Mouse (Mus musculus) intestine, embryonic 15.5 days (tissue): ENCODE data around the gene Gm12355. TPM values are rescaled to one million over a fixed set of nuclear protein-coding genes. Genes with fewer than 3 reads are reported as not detected.
"Not testable (repeated sequence)": the region's sequence is repeated elsewhere in the genome, so short reads cannot be mapped to it uniquely, and the experiment has no call there.

Experiments
- ATAC-seq: fragments of 200-750 bp; cut with Nextera tagmentation; 2 replicates; pipeline ENCODE4 v1.8.0; 2017; ENCODE audit warnings: moderate TSS enrichment, moderate library complexity
- H3K27ac ChIP-seq: fragments of 300-500 bp; sonication (generic); 2 replicates; pipeline ENCODE4 v1.5.1; 2015; ENCODE audit warnings: mild to moderate bottlenecking, inconsistent platforms
- H3K27me3 ChIP-seq: fragments of 300-500 bp; sonication (generic); replicated peaks from 2 replicates; pipeline ENCODE4 v1.6.1; 2015; ENCODE audit warnings: inconsistent platforms
- H3K36me3 ChIP-seq: fragments of 300-500 bp; sonication (generic); 2 replicates; pipeline ENCODE4 v1.6.1; 2015; ENCODE audit warnings: inconsistent platforms
- H3K4me1 ChIP-seq: fragments of 300-500 bp; sonication (generic); replicated peaks from 2 replicates; pipeline ENCODE4 v1.6.1; 2015; ENCODE audit warnings: inconsistent platforms
- H3K4me2 ChIP-seq: fragments of 300-500 bp; sonication (generic); replicated peaks from 2 replicates; pipeline ENCODE4 v1.6.1; 2015; ENCODE audit warnings: mild to moderate bottlenecking, inconsistent platforms
- H3K4me3 ChIP-seq: fragments of 300-500 bp; sonication (generic); replicated peaks from 2 replicates; pipeline ENCODE4 v1.5.1; 2015; ENCODE audit warnings: inconsistent platforms
- H3K9ac ChIP-seq: fragments of 300-500 bp; sonication (generic); 2 replicates; pipeline ENCODE4 v1.6.1; 2015; ENCODE audit warnings: inconsistent platforms
- H3K9me3 ChIP-seq: fragments of 300-500 bp; sonication (generic); 2 replicates; pipeline ENCODE4 v1.6.1; 2016; ENCODE audit warnings: inconsistent platforms
- WGBS: fragments of 180-500 bp; shearing (Covaris S2); methylation state at CpG from one replicate; pipeline ENCODE4 v1.1.7; 2015; 5-methylcytosine and 5-hydroxymethylcytosine counted together
- polyA plus RNA-seq: library from polyadenylated mRNA; unstranded; fragments of >200 nt; fragmentation: Nextera tagmentation; extraction: Ambion mirVana; gene quantifications from 2 replicates; pipeline ENCODE4 v1.2.1, GENCODE M21; 2015

Gene Gm12355
- polyA plus RNA-seq, 1 experiment from 2014 or later = 0.99 TPM

DNA sequence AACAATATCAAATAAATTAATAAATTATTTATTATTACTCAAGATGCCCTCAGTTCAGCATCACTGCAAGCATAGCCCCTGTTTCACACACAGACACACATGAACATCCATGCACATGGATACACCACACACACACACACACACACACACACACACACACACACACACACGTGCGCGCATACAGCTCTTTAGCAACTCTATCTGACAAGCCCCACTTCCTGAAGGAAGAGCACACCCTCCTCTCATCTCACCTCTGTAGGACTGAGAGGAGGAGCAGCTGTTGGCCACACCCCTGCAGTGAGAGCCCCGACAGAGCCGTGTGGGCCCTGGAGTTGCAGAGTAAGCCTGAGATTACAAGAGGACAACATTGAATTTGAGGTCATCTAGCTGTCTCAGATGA is 14.6 kb upstream of the Gm12355 start:
- Histone ChIP-seq H3K4me2 (no peak overlapping the region), H3K36me3 (no peaks in the 10 kb centered on the region), H3K4me1 (no peaks in the 10 kb centered on the region), H3K9me3 (no peaks in the 10 kb centered on the region), H3K4me3 (no peak overlapping the region), H3K27ac (no peak overlapping the region), H3K27me3 (no peaks in the 10 kb centered on the region), H3K9ac (no peak overlapping the region)
- ATAC-seq = no peak
- 56% methylated on average over 5 of the region's 5 CpGs for WGBS

- no peaks in the 10 kb centered on the region for H3K9me3 ChIP-seq
- no peak for ATAC-seq
- H3K4me3 ChIP-seq = no peak overlapping the region
- no peak overlapping the region for H3K9ac ChIP-seq
- no peak overlapping the region for H3K27ac ChIP-seq
- 67% methylated on average over 1 of the region's 1 CpGs for WGBS
- no peaks in the 10 kb centered on the region for H3K27me3 ChIP-seq
- H3K4me2 ChIP-seq = no peak overlapping the region
- H3K4me1 ChIP-seq = no peaks in the 10 kb centered on the region
- H3K36me3 ChIP-seq = no peaks in the 10 kb centered on the region
These were observed 12.0 kb upstream of the Gm12355 start for GRCm38 (mm10) chr11:98637501-98637900.

DNA sequence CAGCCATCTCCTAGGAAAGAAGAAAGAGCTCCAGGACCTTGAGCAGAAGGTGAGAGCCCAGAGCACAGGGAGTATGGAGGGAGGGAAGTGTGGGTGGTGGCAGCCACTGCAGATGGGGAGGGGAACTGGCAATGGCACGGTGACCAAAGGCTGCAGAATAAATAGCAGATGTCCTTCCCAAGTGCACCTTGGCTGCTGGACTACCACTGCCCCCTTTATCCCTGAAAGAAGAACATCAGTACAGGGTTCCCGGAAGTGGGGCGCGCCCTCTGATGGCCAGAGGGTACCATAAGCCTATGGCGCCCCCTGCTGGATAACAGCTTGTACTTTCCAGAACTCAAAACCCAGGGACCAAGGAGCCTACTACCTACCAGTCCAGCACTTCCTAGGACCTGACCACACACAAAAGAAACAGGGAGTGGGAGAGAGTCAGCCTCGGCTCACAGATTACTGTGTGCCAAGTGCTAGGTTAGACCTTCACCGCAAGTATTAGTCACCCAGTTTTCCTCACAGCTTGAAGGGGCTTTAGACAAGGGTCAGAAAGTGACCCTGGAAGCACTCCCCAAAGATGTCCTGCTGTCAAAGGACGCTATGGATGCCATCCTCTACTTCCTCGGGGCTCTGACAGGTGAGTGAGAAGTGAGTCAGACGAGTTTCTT is 10.0 kb upstream of the Gm12355 start:
- H3K27ac ChIP-seq, H3K9me3 ChIP-seq, H3K27me3 ChIP-seq, H3K9ac ChIP-seq, H3K4me3 ChIP-seq, H3K4me2 ChIP-seq, ATAC-seq, H3K36me3 ChIP-seq, H3K4me1 ChIP-seq: not testable (repeated sequence)
- WGBS = 36% methylated on average over 10 of the region's 10 CpGs

DNA sequence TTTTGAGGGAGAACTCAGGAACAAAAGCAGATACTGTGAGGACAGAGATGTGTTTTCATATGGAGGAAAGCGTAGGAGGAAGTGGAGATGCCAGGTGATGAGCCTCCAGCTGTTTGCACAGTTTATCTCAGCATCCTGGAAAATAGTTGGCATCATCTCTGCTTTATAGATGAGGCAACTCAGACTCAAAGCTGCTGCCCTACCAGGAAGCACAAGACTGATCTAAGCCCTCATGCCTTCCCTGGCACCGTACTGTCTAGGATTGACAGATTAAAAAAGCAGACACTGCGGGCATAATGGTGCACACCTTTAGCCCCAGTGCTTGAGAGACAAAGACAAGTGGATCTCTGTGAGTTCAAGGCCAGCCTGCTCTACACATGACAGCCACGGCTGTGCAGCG is 5.2 kb upstream of the Gm12355 start:
- 82% methylated on average over 5 of the region's 5 CpGs for WGBS
- Histone ChIP-seq H3K27ac (no peak overlapping the region), H3K4me3 (no peak overlapping the region), H3K9ac (no peak overlapping the region), H3K36me3 (no peaks in the 10 kb centered on the region), H3K4me2 (no peak overlapping the region), H3K4me1 (no peaks in the 10 kb centered on the region), H3K9me3 (no peaks in the 10 kb centered on the region), H3K27me3 (no peaks in the 10 kb centered on the region)
- no peak for ATAC-seq

- WGBS = 95% methylated on average over 3 of the region's 3 CpGs
- no peak overlapping the region for H3K9ac ChIP-seq
- no peaks in the 10 kb centered on the region for H3K27me3 ChIP-seq
- H3K36me3 ChIP-seq = no peaks in the 10 kb centered on the region
- ATAC-seq = no peak
- no peak overlapping the region for H3K4me3 ChIP-seq
- H3K4me1 ChIP-seq = no peaks in the 10 kb centered on the region
- no peak overlapping the region for H3K4me2 ChIP-seq
- H3K27ac ChIP-seq = no peak overlapping the region
- H3K9me3 ChIP-seq = no peaks in the 10 kb centered on the region
These were observed 3.2 kb upstream of the Gm12355 start for GRCm38 (mm10) chr11:98628706-98629105.

DNA sequence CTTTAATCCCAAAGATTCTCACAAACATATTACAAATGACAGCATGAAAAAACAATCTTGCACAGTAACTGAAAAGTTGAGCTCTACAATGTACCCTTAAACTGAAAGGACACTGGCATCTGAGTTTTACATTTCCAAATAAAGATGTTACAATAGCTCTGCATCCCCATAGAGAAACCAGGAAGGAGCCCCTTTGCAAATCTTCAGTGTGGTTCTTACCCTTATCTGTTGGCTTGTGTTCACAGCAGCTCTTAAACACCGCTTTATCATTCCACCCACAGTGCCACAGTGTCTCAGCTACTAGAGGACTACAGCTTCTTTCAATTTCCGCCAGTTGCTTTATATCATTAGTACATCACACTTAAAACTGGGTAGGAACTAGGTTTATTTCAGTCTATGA is 1.1 kb downstream of the Gm12355 start:
- not testable (repeated sequence) for H3K4me1 ChIP-seq, H3K9ac ChIP-seq, H3K36me3 ChIP-seq, H3K4me2 ChIP-seq, H3K4me3 ChIP-seq, H3K27me3 ChIP-seq, ATAC-seq, H3K9me3 ChIP-seq, H3K27ac ChIP-seq
- 91% methylated on average over 2 of the region's 2 CpGs for WGBS

DNA sequence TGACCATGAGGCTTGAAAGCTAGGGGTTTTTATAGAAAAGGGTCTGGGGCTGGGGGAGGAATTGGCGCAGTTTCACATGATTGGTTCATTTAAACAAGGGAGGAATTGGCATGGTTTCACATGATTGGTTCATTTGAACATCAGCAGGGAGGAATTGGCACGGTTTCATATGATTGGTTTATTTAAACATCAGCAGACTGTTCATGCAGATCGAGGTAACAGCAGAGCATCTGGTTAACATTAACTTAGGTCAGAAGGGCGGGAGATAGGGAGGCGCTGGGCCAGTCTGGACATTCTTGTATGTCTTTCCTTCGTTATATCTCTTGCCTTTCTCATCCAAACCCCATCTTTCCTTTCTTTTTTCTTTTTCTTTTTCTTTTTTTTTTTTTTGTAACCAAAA is 1.5 kb downstream of the Gm12355 start:
- not testable (repeated sequence) for H3K27ac ChIP-seq, H3K4me2 ChIP-seq, H3K4me3 ChIP-seq, H3K9ac ChIP-seq, ATAC-seq, H3K27me3 ChIP-seq, H3K36me3 ChIP-seq, H3K4me1 ChIP-seq, H3K9me3 ChIP-seq
- 75% methylated on average over 6 of the region's 6 CpGs for WGBS

DNA sequence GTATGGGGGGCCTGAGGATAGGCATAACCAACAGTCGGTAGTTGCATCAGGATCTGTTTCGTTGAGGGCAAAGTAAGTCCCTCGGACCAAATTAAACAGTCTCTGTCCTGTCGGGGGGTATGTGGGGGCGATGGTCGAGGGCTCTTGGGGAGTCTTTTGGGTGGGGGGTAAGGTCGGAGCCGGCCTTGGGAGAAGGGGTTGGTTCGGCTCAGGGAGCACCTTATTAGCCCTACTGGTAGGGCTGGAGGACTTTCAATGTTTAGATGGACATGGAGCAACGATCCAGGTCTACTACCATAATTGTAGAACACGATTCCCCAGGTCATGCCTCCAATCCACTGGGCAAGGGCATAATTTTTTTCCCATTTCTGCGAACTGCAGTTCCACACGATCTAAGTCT is 4.7 kb downstream of the Gm12355 start:
- no peak for ATAC-seq
- no peaks in the 10 kb centered on the region for H3K9me3 ChIP-seq
- no peaks in the 10 kb centered on the region for H3K4me1 ChIP-seq
- H3K36me3 ChIP-seq = no peaks in the 10 kb centered on the region
- WGBS = 92% methylated on average over 13 of the region's 13 CpGs
- no peak overlapping the region for H3K4me2 ChIP-seq
- H3K9ac ChIP-seq = no peak overlapping the region
- H3K27ac ChIP-seq = no peak overlapping the region
- H3K4me3 ChIP-seq = no peak overlapping the region
- H3K27me3 ChIP-seq = no peaks in the 10 kb centered on the region

DNA sequence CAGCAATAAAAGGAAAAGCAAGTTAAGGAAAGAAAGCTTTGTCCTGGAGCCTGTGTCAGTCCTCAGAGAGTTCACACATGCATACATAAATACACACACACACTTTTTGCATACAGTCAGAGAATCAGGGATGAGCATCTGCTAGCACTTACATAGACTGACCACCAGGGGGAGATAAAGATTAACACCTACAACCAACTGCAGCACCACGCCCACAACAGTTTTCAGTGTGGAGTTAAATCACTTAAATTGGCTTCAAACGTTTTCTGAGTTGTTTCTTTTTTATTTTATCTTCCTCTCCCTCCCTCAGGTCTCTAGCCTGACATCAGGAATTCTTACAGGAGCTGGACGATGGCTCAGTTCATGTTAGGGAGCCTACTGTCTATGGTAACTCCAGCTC is 18.7 kb downstream of the Gm12355 start:
- H3K36me3 ChIP-seq = no peaks in the 10 kb centered on the region
- no peak overlapping the region for H3K4me2 ChIP-seq
- no peaks in the 10 kb centered on the region for H3K27me3 ChIP-seq
- no peak overlapping the region for H3K4me3 ChIP-seq
- H3K27ac ChIP-seq = no peak overlapping the region
- peaks cover 7% of the 10 kb centered on the region; the same call in 1 of the 2 replicates for H3K4me1 ChIP-seq
- no peaks in the 10 kb centered on the region for H3K9me3 ChIP-seq
- ATAC-seq = 0 out of 2 replicates have a peak, but pooled peaks have one; percentile 47
- no peak overlapping the region for H3K9ac ChIP-seq
- 8% methylated on average over 3 of the region's 3 CpGs for WGBS

DNA sequence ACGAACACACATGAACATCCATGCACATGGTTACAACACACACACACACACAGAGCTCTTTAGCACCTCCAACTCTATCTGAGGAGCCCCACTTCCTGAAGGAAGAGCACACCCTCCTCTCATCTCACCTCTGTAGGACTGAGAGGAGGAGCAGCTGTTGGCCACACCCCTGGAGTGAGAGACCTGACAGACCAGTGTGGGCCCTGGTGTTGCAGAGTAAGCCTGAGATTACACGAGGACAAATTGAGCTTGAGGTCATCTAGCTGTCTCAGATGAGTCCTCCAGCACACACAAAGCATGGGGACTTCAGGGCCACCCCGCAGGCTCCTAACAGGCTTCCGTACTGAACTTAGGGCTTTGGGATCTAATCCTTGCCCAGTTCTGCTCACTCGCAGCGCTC is 20.6 kb downstream of the Gm12355 start:
- not testable (repeated sequence) for H3K27ac ChIP-seq, H3K27me3 ChIP-seq, H3K9me3 ChIP-seq, ATAC-seq, H3K9ac ChIP-seq, H3K4me3 ChIP-seq, H3K4me2 ChIP-seq, H3K36me3 ChIP-seq
- H3K4me1 ChIP-seq = peaks cover 11% of the 10 kb centered on the region; the same call in 1 of the 2 replicates
- 67% methylated on average over 6 of the region's 6 CpGs for WGBS

- H3K4me3 ChIP-seq = no peak overlapping the region
- WGBS = 86% methylated on average over 2 of the region's 2 CpGs
- no peaks in the 10 kb centered on the region for H3K36me3 ChIP-seq
- H3K27ac ChIP-seq = no peak overlapping the region
- no peaks in the 10 kb centered on the region for H3K9me3 ChIP-seq
- peaks cover 6% of the 10 kb centered on the region; the same call in 1 of the 2 replicates for H3K27me3 ChIP-seq
- peaks cover 11% of the 10 kb centered on the region; the same call in 1 of the 2 replicates for H3K4me1 ChIP-seq
- ATAC-seq = no peak
- no peak overlapping the region for H3K4me2 ChIP-seq
- no peak overlapping the region for H3K9ac ChIP-seq
These were observed 21.5 kb downstream of the Gm12355 start for GRCm38 (mm10) chr11:98603953-98604352.

DNA sequence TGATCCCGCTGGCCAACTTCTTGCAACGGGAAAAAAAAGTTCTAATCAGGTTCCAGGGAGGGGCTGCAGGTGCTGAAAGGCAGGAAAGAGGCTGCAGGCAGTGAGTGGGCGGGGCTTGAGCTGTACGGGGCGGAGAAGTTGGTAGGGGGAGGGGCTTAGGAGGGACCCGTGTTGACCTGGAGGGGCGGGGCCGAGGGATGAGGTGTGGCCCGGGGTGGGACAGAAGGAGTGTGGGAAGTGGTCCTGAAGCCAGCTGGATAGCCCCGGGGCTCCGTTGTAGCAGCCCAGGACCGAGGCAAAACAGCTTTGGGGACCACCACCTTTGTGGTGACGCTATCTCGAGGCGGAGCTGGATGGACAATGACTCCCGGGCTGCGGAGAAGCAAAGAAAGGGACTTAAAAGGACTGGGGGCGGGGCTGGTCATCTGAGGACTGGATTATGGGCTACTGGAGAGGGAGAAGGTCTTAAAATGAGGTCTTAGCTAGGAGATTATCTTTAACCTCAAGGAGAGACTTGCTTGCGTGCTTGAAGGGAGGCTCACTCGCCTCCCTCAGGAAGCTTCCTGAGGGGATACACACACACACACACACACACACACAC is 23.3 kb downstream of the Gm12355 start:
- H3K9ac ChIP-seq = 0 out of 2 replicates have a peak overlapping the region, but pooled peaks have one; percentile 6
- 2% methylated on average over 20 of the region's 20 CpGs for WGBS
- no peaks in the 10 kb centered on the region for H3K36me3 ChIP-seq

GRCm38 (mm10) chr11:98599291-98599690 is 26.2 kb downstream of the Gm12355 start:
- peaks cover 12% of the 10 kb centered on the region for H3K27me3 ChIP-seq
- no peak overlapping the region for H3K9ac ChIP-seq
- WGBS = 35% methylated on average over 18 of the region's 18 CpGs
- ATAC-seq = no peak
- H3K36me3 ChIP-seq = no peaks in the 10 kb centered on the region
- H3K4me3 ChIP-seq = no peak overlapping the region
- no peaks in the 10 kb centered on the region for H3K9me3 ChIP-seq
- no peak overlapping the region for H3K27ac ChIP-seq
- H3K4me1 ChIP-seq = peaks cover 11% of the 10 kb centered on the region; the same call in 1 of the 2 replicates
- no peak overlapping the region for H3K4me2 ChIP-seq

More for the DNA sequence above, 23.3 kb downstream of the Gm12355 start:
- Histone ChIP-seq H3K4me3 (peak overlapping the region; percentile 40), H3K9me3 (no peaks in the 10 kb centered on the region), H3K27ac (no peak overlapping the region), H3K4me1 (peaks cover 11% of the 10 kb centered on the region; the same call in 1 of the 2 replicates), H3K27me3 (peaks cover 12% of the 10 kb centered on the region), H3K4me2 (peak overlapping the region; percentile 69)
- ATAC-seq = peak; percentile 85
